Mouse (Mus musculus): ENCODE results near the gene Cox14.

- TF ChIP-seq CTCF (IDR thresholded peaks at IDR 0.05; ENCODE audit: control insufficient read depth, insufficient read depth, insufficient replicate concordance, low read depth, low read length) = no peak
- no peak for TF ChIP-seq POLR2A (IDR thresholded peaks at IDR 0.05; ENCODE audit: control insufficient read depth, low read depth, low read length)
Observed at GRCm38 (mm10) chr15:99713569-99713968, 11.8 kb upstream of the Cox14 start.

All from testis, adult 2 months (tissue).